Mouse (Mus musculus): ENCODE measurements around the gene Trmt10c. TPM values are rescaled to one million over a fixed set of nuclear protein-coding genes. Genes with fewer than 3 reads are reported as not detected.
A peak's percentile ranks its signal among the peaks of the same experiment; 100 is the strongest.

Gene Trmt10c
- polyA plus RNA-seq, 1 experiment: 1.9 TPM

GRCm38 (mm10) chr16:56038090-56038489 lies 471 bp upstream of the Trmt10c start:
- H3K4me3 ChIP-seq (ENCODE audit: control insufficient read depth, low read depth, low read length): peak overlapping the region; percentile 100
- no peaks in the 10 kb centered on the region; the same call in 1 of the 2 replicates for H3K36me3 ChIP-seq (ENCODE audit: control insufficient read depth, insufficient read depth, low read length)
- H3K4me1 ChIP-seq (ENCODE audit: control insufficient read depth, insufficient read depth, low read length): no peaks in the 10 kb centered on the region
- H3K27me3 ChIP-seq (ENCODE audit: control insufficient read depth, insufficient read depth, low read length): no peaks in the 10 kb centered on the region
- peak overlapping the region; percentile 97 for H3K27ac ChIP-seq (ENCODE audit: control insufficient read depth, insufficient read depth, low read depth, low read length)
- TF ChIP-seq CTCF (IDR thresholded peaks at IDR 0.05; ENCODE audit: control insufficient read depth, insufficient read depth, insufficient replicate concordance, low read depth, low read length): no peak
- no peak for TF ChIP-seq POLR2A (IDR thresholded peaks at IDR 0.05; ENCODE audit: control insufficient read depth, low read depth, low read length)

GRCm38 (mm10) chr16:56036501-56036900 lies 1.1 kb downstream of the Trmt10c start:
- H3K36me3 ChIP-seq (ENCODE audit: control insufficient read depth, insufficient read depth, low read length): no peaks in the 10 kb centered on the region; the same call in 1 of the 2 replicates
- H3K27me3 ChIP-seq (ENCODE audit: control insufficient read depth, insufficient read depth, low read length): no peaks in the 10 kb centered on the region
- H3K4me3 ChIP-seq (ENCODE audit: control insufficient read depth, low read depth, low read length): peak overlapping the region; percentile 45; the same call in 1 of the 2 replicates
- no peak for TF ChIP-seq POLR2A (IDR thresholded peaks at IDR 0.05; ENCODE audit: control insufficient read depth, low read depth, low read length)
- TF ChIP-seq CTCF (IDR thresholded peaks at IDR 0.05; ENCODE audit: control insufficient read depth, insufficient read depth, insufficient replicate concordance, low read depth, low read length): no peak
- no peak overlapping the region for H3K27ac ChIP-seq (ENCODE audit: control insufficient read depth, insufficient read depth, low read depth, low read length)
- H3K4me1 ChIP-seq (ENCODE audit: control insufficient read depth, insufficient read depth, low read length): no peaks in the 10 kb centered on the region

GRCm38 (mm10) chr16:56034566-56034965 lies 3.1 kb downstream of the Trmt10c start:
- TF ChIP-seq POLR2A (IDR thresholded peaks at IDR 0.05; ENCODE audit: control insufficient read depth, low read depth, low read length) (no peak), CTCF (IDR thresholded peaks at IDR 0.05; ENCODE audit: control insufficient read depth, insufficient read depth, insufficient replicate concordance, low read depth, low read length) (no peak)
- Histone ChIP-seq H3K27me3 (ENCODE audit: control insufficient read depth, insufficient read depth, low read length) (no peaks in the 10 kb centered on the region), H3K27ac (ENCODE audit: control insufficient read depth, insufficient read depth, low read depth, low read length) (no peak overlapping the region), H3K4me1 (ENCODE audit: control insufficient read depth, insufficient read depth, low read length) (no peaks in the 10 kb centered on the region; the same call in 1 of the 2 replicates), H3K4me3 (ENCODE audit: control insufficient read depth, low read depth, low read length) (no peak overlapping the region), H3K36me3 (ENCODE audit: control insufficient read depth, insufficient read depth, low read length) (no peaks in the 10 kb centered on the region; the same call in 1 of the 2 replicates)

- no peaks in the 10 kb centered on the region; the same call in none of the 2 replicates for H3K36me3 ChIP-seq (ENCODE audit: control insufficient read depth, insufficient read depth, low read length)
- no peaks in the 10 kb centered on the region for H3K27me3 ChIP-seq (ENCODE audit: control insufficient read depth, insufficient read depth, low read length)
- TF ChIP-seq POLR2A (IDR thresholded peaks at IDR 0.05; ENCODE audit: control insufficient read depth, low read depth, low read length) (peak; percentile 96), CTCF (IDR thresholded peaks at IDR 0.05; ENCODE audit: control insufficient read depth, insufficient read depth, insufficient replicate concordance, low read depth, low read length) (no peak; the same call in 1 of the 2 replicates)
- H3K27ac ChIP-seq (ENCODE audit: control insufficient read depth, insufficient read depth, low read depth, low read length): peak within 1 kb of the TSS; percentile 94
- peaks cover 3% of the 10 kb centered on the region; the same call in 1 of the 2 replicates for H3K4me1 ChIP-seq (ENCODE audit: control insufficient read depth, insufficient read depth, low read length)
- peak within 1 kb of the TSS; percentile 93 for H3K4me3 ChIP-seq (ENCODE audit: control insufficient read depth, low read depth, low read length)
Observed at GRCm38 (mm10) chr16:56029661-56030082, 7.9 kb downstream of the Trmt10c start, which contains the start of gene Pcnp. Gene Pcnp, minus strand, starts transcription at chr16:56029739.

GRCm38 (mm10) chr16:56028722-56029551 lies 8.7 kb downstream of the Trmt10c start:
- Histone ChIP-seq H3K27me3 (ENCODE audit: control insufficient read depth, insufficient read depth, low read length) (no peaks in the 10 kb centered on the region), H3K4me3 (ENCODE audit: control insufficient read depth, low read depth, low read length) (peak overlapping the region; percentile 93), H3K27ac (ENCODE audit: control insufficient read depth, insufficient read depth, low read depth, low read length) (peak overlapping the region; percentile 94), H3K4me1 (ENCODE audit: control insufficient read depth, insufficient read depth, low read length) (peaks cover 3% of the 10 kb centered on the region; the same call in 1 of the 2 replicates), H3K36me3 (ENCODE audit: control insufficient read depth, insufficient read depth, low read length) (no peaks in the 10 kb centered on the region; the same call in 1 of the 2 replicates)
- TF ChIP-seq CTCF (IDR thresholded peaks at IDR 0.05; ENCODE audit: control insufficient read depth, insufficient read depth, insufficient replicate concordance, low read depth, low read length) (no peak), POLR2A (IDR thresholded peaks at IDR 0.05; ENCODE audit: control insufficient read depth, low read depth, low read length) (no peak)

GRCm38 (mm10) chr16:56027854-56028629 lies 9.6 kb downstream of the Trmt10c start:
- no peak for TF ChIP-seq CTCF (IDR thresholded peaks at IDR 0.05; ENCODE audit: control insufficient read depth, insufficient read depth, insufficient replicate concordance, low read depth, low read length)
- TF ChIP-seq POLR2A (IDR thresholded peaks at IDR 0.05; ENCODE audit: control insufficient read depth, low read depth, low read length): no peak
- H3K4me1 ChIP-seq (ENCODE audit: control insufficient read depth, insufficient read depth, low read length): peaks cover 3% of the 10 kb centered on the region; the same call in 1 of the 2 replicates
- H3K27me3 ChIP-seq (ENCODE audit: control insufficient read depth, insufficient read depth, low read length): no peaks in the 10 kb centered on the region
- H3K4me3 ChIP-seq (ENCODE audit: control insufficient read depth, low read depth, low read length): peak overlapping the region; percentile 93; the same call in 1 of the 2 replicates
- no peak overlapping the region for H3K27ac ChIP-seq (ENCODE audit: control insufficient read depth, insufficient read depth, low read depth, low read length)
- H3K36me3 ChIP-seq (ENCODE audit: control insufficient read depth, insufficient read depth, low read length): no peaks in the 10 kb centered on the region; the same call in 1 of the 2 replicates
